Mouse (Mus musculus) neural tube, embryonic 12.5 days (tissue): ENCODE measurements around the gene Tnfrsf9. TPM values are rescaled to one million over a fixed set of nuclear protein-coding genes. Genes with fewer than 3 reads are reported as not detected.

Source experiments
- ATAC-seq: fragments of 200-750 bp; cut with Nextera tagmentation; 2 replicates; pipeline ENCODE4 v1.8.0; 2017; ENCODE audit warnings: low read depth, mild to moderate bottlenecking, moderate TSS enrichment, moderate library complexity; ENCODE audit not compliant: low FRiP score
- H3K27ac ChIP-seq: fragments of 300-500 bp; sonication (generic); 2 replicates; pipeline ENCODE4 v1.5.1; 2016
- H3K27me3 ChIP-seq: fragments of 300-500 bp; sonication (generic); replicated peaks from 2 replicates; pipeline ENCODE4 v1.6.1; 2016; ENCODE audit warnings: mild to moderate bottlenecking
- H3K36me3 ChIP-seq: fragments of 300-500 bp; sonication (generic); 2 replicates; pipeline ENCODE4 v1.6.1; 2016; ENCODE audit warnings: mild to moderate bottlenecking
- H3K4me1 ChIP-seq: fragments of 300-500 bp; sonication (generic); 2 replicates; pipeline ENCODE4 v1.6.1; 2016
- H3K4me2 ChIP-seq: fragments of 300-500 bp; sonication (generic); replicated peaks from 2 replicates; pipeline ENCODE4 v1.6.1; 2016; ENCODE audit warnings: mild to moderate bottlenecking
- H3K4me3 ChIP-seq: fragments of 300-500 bp; sonication (generic); 2 replicates; pipeline ENCODE4 v1.5.1; 2016
- H3K9ac ChIP-seq: fragments of 300-500 bp; sonication (generic); 2 replicates; pipeline ENCODE4 v1.6.1; 2016; ENCODE audit warnings: mild to moderate bottlenecking
- H3K9me3 ChIP-seq: fragments of 300-500 bp; sonication (generic); 2 replicates; pipeline ENCODE4 v1.6.1; 2016; ENCODE audit warnings: mild to moderate bottlenecking
- WGBS: fragments of 180-500 bp; shearing (Covaris S2); methylation state at CpG from one replicate; pipeline ENCODE4 v1.1.7; 2016; 5-methylcytosine and 5-hydroxymethylcytosine counted together
- polyA plus RNA-seq: library from polyadenylated mRNA; unstranded; fragments of >200 nt; fragmentation: Nextera tagmentation; extraction: Ambion mirVana; gene quantifications from 2 replicates; pipeline ENCODE4 v1.2.1, GENCODE M21; 2016

Gene Tnfrsf9
- polyA plus RNA-seq, 1 experiment from 2014 or later: 0.29 TPM

- 76% methylated on average over 8 of the region's 8 CpGs for WGBS
- peaks cover 18% of the 10 kb centered on the region for H3K4me1 ChIP-seq
- no peaks in the 10 kb centered on the region for H3K9me3 ChIP-seq
- no peaks in the 10 kb centered on the region for H3K27me3 ChIP-seq
- no peaks in the 10 kb centered on the region for H3K36me3 ChIP-seq
- ATAC-seq: no peak
- no peak overlapping the region for H3K4me2 ChIP-seq
- H3K9ac ChIP-seq: no peak overlapping the region
- no peak overlapping the region for H3K27ac ChIP-seq
- no peak overlapping the region for H3K4me3 ChIP-seq
These were observed 3.1 kb downstream of the Tnfrsf9 start for GRCm38 (mm10) chr4:150917336-150918027.

DNA sequence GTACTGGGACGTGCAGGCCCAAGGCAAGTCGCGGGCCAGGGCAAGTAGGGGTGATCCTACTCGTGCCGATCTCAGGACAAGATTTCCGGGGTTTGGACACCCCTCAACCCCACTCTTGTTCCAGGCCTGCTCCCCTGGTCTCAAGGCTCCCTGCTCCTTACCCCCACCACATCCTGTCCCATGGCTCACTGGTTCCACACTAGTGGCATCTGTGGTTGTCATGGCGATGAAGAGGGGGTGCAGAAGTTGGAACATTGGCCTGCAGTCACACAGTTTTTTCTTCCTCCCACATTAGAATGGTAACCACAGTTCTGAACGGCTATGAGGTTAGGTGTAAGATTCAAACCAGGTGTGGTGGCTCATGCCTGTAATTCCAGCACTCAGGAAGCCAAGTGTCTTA, 6.8 kb downstream of the Tnfrsf9 start:
- 88% methylated on average over 8 of the region's 8 CpGs for WGBS
- H3K9me3 ChIP-seq: no peaks in the 10 kb centered on the region
- H3K36me3 ChIP-seq: no peaks in the 10 kb centered on the region
- no peaks in the 10 kb centered on the region for H3K27me3 ChIP-seq
- no peaks in the 10 kb centered on the region for H3K4me1 ChIP-seq
- no peak for ATAC-seq
- no peak overlapping the region for H3K4me3 ChIP-seq
- H3K9ac ChIP-seq: no peak overlapping the region
- no peak overlapping the region for H3K4me2 ChIP-seq
- no peak overlapping the region for H3K27ac ChIP-seq

GRCm38 (mm10) chr4:150924308-150924707, 9.9 kb downstream of the Tnfrsf9 start:
- Histone ChIP-seq H3K36me3 (no peaks in the 10 kb centered on the region), H3K9me3 (no peaks in the 10 kb centered on the region), H3K4me2 (no peak overlapping the region), H3K9ac (no peak overlapping the region), H3K27ac (no peak overlapping the region), H3K4me3 (no peak overlapping the region), H3K27me3 (no peaks in the 10 kb centered on the region), H3K4me1 (peaks cover 2% of the 10 kb centered on the region; the same call in 1 of the 2 replicates)
- WGBS: 86% methylated on average over 13 of the region's 13 CpGs
- ATAC-seq: no peak

- whole genome bisulfite sequencing: 89% methylated on average over 6 of the region's 6 CpGs
These were observed 10.6 kb downstream of the Tnfrsf9 start for GRCm38 (mm10) chr4:150924936-150925335.

DNA sequence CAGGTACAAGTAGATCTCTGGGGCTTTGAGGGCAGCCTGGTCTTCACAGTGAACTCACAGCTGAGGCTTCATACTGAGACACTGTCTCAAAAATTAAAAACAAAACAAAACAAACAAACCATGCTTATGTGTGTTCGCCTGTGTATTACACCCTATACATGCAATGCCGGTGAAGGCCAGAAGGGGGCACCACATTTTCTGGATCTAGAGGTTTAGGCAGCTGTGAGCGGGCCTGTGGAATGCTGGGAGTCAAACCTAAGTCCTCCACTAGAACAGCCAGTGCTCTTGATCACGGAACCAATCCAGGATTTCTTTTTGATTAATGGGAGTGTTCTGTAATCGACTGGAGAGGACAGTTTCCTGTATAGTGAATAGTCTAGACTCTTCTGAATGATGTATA, 11.6 kb downstream of the Tnfrsf9 start:
- no peak overlapping the region for H3K9ac ChIP-seq
- no peaks in the 10 kb centered on the region for H3K27me3 ChIP-seq
- H3K4me3 ChIP-seq: no peak overlapping the region
- no peak for ATAC-seq
- H3K4me1 ChIP-seq: peaks cover 2% of the 10 kb centered on the region; the same call in 1 of the 2 replicates
- H3K27ac ChIP-seq: no peak overlapping the region
- H3K4me2 ChIP-seq: no peak overlapping the region
- no peaks in the 10 kb centered on the region for H3K9me3 ChIP-seq
- H3K36me3 ChIP-seq: no peaks in the 10 kb centered on the region
- WGBS: 55% methylated on average over 5 of the region's 5 CpGs

More at GRCm38 (mm10) chr4:150924936-150925335, 10.6 kb downstream of the Tnfrsf9 start:
- no peak overlapping the region for H3K4me3 ChIP-seq
- peaks cover 2% of the 10 kb centered on the region; the same call in 1 of the 2 replicates for H3K4me1 ChIP-seq
- H3K9ac ChIP-seq: no peak overlapping the region
- ATAC-seq: no peak
- no peaks in the 10 kb centered on the region for H3K9me3 ChIP-seq
- no peak overlapping the region for H3K4me2 ChIP-seq
- no peaks in the 10 kb centered on the region for H3K36me3 ChIP-seq
- no peak overlapping the region for H3K27ac ChIP-seq
- no peaks in the 10 kb centered on the region for H3K27me3 ChIP-seq

DNA sequence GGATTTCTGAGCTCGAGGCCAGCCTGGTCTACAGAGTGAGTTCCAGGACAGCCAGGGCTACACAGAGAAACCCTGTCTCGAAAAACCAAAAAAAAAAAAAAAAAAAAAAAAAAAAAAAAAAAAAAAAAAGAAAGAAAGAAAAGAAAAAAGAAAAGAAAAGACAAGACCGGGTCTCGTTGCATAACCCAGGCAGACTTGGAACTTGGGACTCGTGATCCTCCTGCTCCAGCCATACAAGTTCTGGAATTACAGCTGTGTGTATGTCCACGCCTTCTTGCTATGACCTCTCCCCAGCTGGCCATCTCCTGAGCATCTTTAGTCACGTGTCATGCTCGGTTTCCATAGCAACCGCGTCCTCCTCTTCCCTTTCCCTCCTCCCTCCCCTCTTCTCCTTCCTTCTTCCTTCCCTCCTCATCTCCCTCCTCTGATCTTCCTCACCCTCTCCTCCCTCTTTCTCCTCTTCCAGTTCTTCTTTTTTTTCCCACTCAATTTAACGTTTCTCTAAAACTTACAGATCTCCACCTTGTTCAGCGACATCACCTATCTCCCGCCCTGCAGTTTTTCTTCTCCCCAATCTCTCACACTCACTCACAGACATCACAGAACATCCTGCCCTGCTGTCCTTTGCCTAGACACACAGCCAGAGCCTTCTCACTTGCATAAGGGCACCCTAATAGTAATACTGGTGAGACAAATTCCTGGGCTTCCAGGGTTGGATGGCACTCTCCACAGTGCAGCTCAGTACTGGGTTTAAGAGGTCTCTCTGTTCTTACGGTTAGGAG, 12.8 kb downstream of the Tnfrsf9 start:
- 54% methylated on average over 14 of the region's 14 CpGs for WGBS
- Histone ChIP-seq H3K4me2 (no peak overlapping the region), H3K9me3 (no peaks in the 10 kb centered on the region), H3K27ac (no peak overlapping the region), H3K36me3 (no peaks in the 10 kb centered on the region), H3K27me3 (no peaks in the 10 kb centered on the region), H3K4me3 (no peak overlapping the region), H3K4me1 (peaks cover 2% of the 10 kb centered on the region; the same call in 1 of the 2 replicates), H3K9ac (no peak overlapping the region)
- no peak for ATAC-seq

DNA sequence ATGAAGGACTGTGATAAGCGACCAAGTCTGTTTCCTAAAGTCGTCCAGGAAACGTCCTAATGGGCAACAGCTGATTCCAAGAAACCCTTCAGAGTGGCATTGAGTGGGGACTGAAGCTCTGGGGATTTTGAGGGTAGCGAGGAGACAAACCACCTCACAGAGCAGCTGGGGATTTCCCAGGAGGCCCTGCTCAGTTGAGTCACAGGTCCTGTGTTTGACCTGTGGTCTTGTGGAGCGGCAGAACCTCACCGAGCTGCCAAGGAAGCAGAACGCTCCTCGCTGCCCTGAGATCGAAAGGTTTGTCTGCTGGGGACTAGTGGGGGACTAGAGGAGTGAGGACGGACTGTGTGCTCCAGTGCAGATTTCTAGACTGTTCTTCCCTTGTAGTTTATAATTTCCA, 13.4 kb downstream of the Tnfrsf9 start:
- WGBS: 78% methylated on average over 10 of the region's 10 CpGs
- Histone ChIP-seq H3K4me1 (peaks cover 2% of the 10 kb centered on the region; the same call in 1 of the 2 replicates), H3K4me2 (no peak overlapping the region), H3K9ac (no peak overlapping the region), H3K9me3 (no peaks in the 10 kb centered on the region), H3K27me3 (no peaks in the 10 kb centered on the region), H3K27ac (no peak overlapping the region), H3K36me3 (no peaks in the 10 kb centered on the region), H3K4me3 (no peak overlapping the region)
- no peak for ATAC-seq

DNA sequence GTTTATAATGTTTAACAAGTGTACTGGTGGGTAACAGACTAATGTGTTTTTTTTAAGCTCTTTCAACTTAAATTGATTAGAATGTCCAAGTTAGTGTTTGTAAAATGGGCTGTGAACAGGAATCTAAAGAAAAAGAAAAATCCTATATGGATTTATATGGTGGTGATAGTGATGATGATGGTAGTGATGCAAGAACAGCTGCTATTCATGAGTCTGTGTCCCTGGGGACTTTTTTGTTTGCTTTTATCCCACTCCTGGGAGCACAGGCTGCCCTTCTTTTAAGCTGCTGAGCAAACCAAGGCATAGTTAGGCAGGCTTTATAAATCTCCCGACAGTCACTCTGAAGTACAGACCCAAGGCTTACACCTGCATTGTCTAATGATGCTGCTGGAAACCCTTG, 19.1 kb downstream of the Tnfrsf9 start:
- H3K27me3 ChIP-seq: no peaks in the 10 kb centered on the region
- no peaks in the 10 kb centered on the region for H3K4me1 ChIP-seq
- 76% methylated on average over 1 of the region's 1 CpGs for WGBS

DNA sequence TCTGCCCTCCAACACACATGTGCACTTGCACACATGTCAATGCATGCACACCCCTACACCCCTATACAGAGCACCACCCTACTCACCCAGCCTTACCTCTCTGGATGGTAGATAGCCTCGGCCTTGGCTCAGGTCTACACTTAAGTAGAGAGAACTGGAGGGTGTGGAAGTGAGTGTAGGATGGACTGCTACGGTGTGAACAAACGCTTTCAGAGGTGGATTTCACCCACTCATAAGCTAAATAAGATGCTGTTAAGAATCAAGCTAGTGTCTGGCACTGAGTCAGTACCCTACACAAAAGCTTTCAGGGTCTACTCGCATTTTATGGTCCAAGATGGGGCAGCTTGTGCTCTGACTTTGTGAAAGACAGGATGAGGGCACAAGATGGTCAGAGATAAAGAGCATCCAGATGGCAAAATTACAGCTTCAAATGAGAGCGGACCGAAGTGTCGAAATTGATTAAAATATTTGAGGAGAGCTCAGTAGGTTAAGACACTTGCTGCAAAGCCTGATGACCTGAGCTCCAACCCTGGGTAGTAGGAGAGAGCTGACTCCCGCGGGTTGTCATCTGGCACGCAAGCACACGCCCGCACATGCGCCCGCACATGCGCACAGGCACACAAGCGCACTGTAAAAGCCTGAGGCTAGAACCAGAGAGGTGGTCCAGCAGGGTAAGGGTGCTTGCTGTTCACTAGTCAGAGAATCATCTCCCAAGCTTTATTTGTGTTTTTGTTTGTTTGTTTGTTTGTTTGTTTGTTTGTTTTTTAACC, 23.1 kb downstream of the Tnfrsf9 start:
- 79% methylated on average over 16 of the region's 16 CpGs for WGBS
- Histone ChIP-seq H3K4me1 (no peaks in the 10 kb centered on the region; the same call in 1 of the 2 replicates), H3K9me3 (no peaks in the 10 kb centered on the region), H3K4me3 (no peak overlapping the region), H3K9ac (no peak overlapping the region), H3K4me2 (0 out of 2 replicates have a peak overlapping the region, but pooled peaks have one; percentile 16), H3K27ac (no peak overlapping the region), H3K36me3 (no peaks in the 10 kb centered on the region), H3K27me3 (no peaks in the 10 kb centered on the region)
- no peak for ATAC-seq

More for the DNA sequence above, 19.1 kb downstream of the Tnfrsf9 start:
- H3K36me3 ChIP-seq: no peaks in the 10 kb centered on the region
- H3K27ac ChIP-seq: no peak overlapping the region
- H3K4me2 ChIP-seq: no peak overlapping the region
- no peak for ATAC-seq
- H3K9ac ChIP-seq: no peak overlapping the region
- H3K9me3 ChIP-seq: no peaks in the 10 kb centered on the region
- no peak overlapping the region for H3K4me3 ChIP-seq

DNA sequence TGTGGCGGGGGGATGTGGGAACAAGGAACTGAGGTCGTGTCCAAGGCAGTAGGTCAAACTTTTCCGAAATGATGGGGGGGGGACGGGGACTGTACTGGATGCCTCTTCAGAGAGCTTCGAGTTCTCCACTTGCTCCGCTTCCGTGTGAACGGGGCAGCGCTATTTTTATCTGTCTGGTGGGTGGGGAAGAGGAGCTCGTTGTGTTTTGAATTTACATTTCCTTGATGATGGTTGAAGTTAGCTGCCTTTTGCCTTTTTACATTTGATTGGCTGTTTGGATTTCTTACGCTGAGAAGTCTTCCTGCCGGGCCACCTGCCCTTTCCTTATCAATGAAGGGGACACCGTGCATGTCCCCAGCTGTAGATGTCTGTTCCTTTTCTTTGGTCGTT, 23.7 kb downstream of the Tnfrsf9 start:
- ATAC-seq: no peak
- 67% methylated on average over 14 of the region's 14 CpGs for WGBS

DNA sequence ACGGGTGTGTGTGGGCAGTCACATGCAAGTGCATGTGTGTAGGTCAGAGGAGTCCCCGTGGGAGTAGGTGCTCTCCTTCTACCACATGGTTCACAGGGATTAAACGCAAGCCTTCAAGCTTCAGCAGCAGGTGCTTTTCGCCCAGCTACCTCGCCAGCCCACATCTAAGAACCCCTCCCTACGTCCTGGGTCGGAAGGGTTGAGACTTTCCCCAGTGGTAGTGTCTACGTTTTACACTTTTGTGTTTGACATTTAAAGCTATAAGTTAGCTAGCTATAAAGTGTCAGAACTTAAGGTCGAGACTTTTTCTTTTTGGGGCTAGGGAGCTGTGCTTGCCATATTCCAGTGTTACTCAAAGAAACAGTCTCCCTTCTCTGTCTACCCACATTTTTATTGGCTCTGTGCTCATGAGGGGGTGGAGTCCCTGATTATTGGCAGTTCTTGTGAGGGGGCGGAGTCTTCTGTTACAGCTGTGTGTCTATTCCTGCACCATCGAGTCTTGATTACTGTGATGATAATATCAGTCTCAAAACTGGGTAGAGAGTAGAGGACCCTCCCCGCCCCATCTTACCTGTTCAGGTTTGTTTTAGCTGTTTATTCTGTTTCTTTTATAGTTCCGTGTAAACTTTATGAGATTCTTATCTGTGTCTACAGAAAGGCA, 25.8 kb downstream of the Tnfrsf9 start:
- no peak for ATAC-seq
- H3K9ac ChIP-seq: no peak overlapping the region
- H3K4me2 ChIP-seq: no peak overlapping the region
- H3K36me3 ChIP-seq: no peaks in the 10 kb centered on the region
- no peaks in the 10 kb centered on the region for H3K27me3 ChIP-seq
- no peak overlapping the region for H3K4me3 ChIP-seq
- 66% methylated on average over 13 of the region's 13 CpGs for WGBS
- no peaks in the 10 kb centered on the region; the same call in 1 of the 2 replicates for H3K4me1 ChIP-seq
- no peak overlapping the region for H3K27ac ChIP-seq
- H3K9me3 ChIP-seq: no peaks in the 10 kb centered on the region

More for the DNA sequence above, 23.7 kb downstream of the Tnfrsf9 start:
- no peaks in the 10 kb centered on the region for H3K27me3 ChIP-seq
- H3K4me1 ChIP-seq: no peaks in the 10 kb centered on the region; the same call in 1 of the 2 replicates
- no peaks in the 10 kb centered on the region for H3K9me3 ChIP-seq
- no peaks in the 10 kb centered on the region for H3K36me3 ChIP-seq
- no peak overlapping the region for H3K9ac ChIP-seq
- H3K4me2 ChIP-seq: 0 out of 2 replicates have a peak overlapping the region, but pooled peaks have one; percentile 16
- H3K27ac ChIP-seq: no peak overlapping the region
- no peak overlapping the region for H3K4me3 ChIP-seq
